Mouse (Mus musculus) heart, adult 9 months (tissue): ENCODE results near the gene Ddx41.
A peak's percentile ranks its signal among the peaks of the same experiment; 100 is the strongest.
"Not testable (repeated sequence)": the region's sequence is repeated elsewhere in the genome, so short reads cannot be mapped to it uniquely, and the experiment has no call there.

Experiments
- DNase-seq, 2 experiments: peaks; one replicate each; pipeline ENCODE4 v3.0.0; 2022; ENCODE audit warnings: low spot score in 2 of 2

The Ddx41 gene

GRCm38 (mm10) chr13:55536194-55537175, at the start of gene Ddx41:
Ddx41 (minus strand) TSS chr13:55536658.
- DNase-seq = peak; percentile 100

- no peak for DNase-seq
These were observed 41.6 kb upstream of the Ddx41 start for GRCm38 (mm10) chr13:55578086-55578485.

- DNase-seq = not testable (repeated sequence)
These were observed 40.4 kb upstream of the Ddx41 start for GRCm38 (mm10) chr13:55576872-55577271.

GRCm38 (mm10) chr13:55575932-55576331, 39.5 kb upstream of the Ddx41 start:
- DNase-seq = no peak

- no peak for DNase-seq
These were observed 37.9 kb upstream of the Ddx41 start for GRCm38 (mm10) chr13:55574321-55574720.

- DNase-seq = no peak
These were observed 37.0 kb upstream of the Ddx41 start, which contains the start of gene Tmed9 for GRCm38 (mm10) chr13:55573432-55573831. Tmed9 (plus strand) TSS chr13:55573732.

GRCm38 (mm10) chr13:55571977-55572376, 35.5 kb upstream of the Ddx41 start:
- DNase-seq = no peak

GRCm38 (mm10) chr13:55571027-55571751, 34.7 kb upstream of the Ddx41 start, which contains the start of gene Fam193b:
Fam193b (minus strand) TSS chr13:55571120.
- DNase-seq = peak; percentile 92 to 93

GRCm38 (mm10) chr13:55570286-55570973, 34.0 kb upstream of the Ddx41 start:
- DNase-seq = peak; percentile 13 to 23

- DNase-seq = peak in 1 of 2 experiments; percentile 16
These were observed 33.3 kb upstream of the Ddx41 start for GRCm38 (mm10) chr13:55569726-55570285.

- not testable (repeated sequence) for DNase-seq
These were observed 32.1 kb upstream of the Ddx41 start for GRCm38 (mm10) chr13:55568524-55568923.

GRCm38 (mm10) chr13:55567949-55568348, 31.5 kb upstream of the Ddx41 start:
- DNase-seq = no peak

GRCm38 (mm10) chr13:55567001-55567400, 30.5 kb upstream of the Ddx41 start:
- no peak for DNase-seq

GRCm38 (mm10) chr13:55563266-55563879, 26.9 kb upstream of the Ddx41 start:
- DNase-seq = no peak

GRCm38 (mm10) chr13:55557499-55557898, 21.0 kb upstream of the Ddx41 start:
- no peak for DNase-seq

- no peak for DNase-seq
These were observed 19.5 kb upstream of the Ddx41 start for GRCm38 (mm10) chr13:55555921-55556320.

- no peak for DNase-seq
These were observed 12.6 kb upstream of the Ddx41 start for GRCm38 (mm10) chr13:55549061-55549460.

- no peak for DNase-seq
These were observed 12.0 kb upstream of the Ddx41 start for GRCm38 (mm10) chr13:55548426-55548825.

GRCm38 (mm10) chr13:55547916-55548315, 11.5 kb upstream of the Ddx41 start:
- DNase-seq = no peak

- no peak for DNase-seq
These were observed 8.3 kb upstream of the Ddx41 start for GRCm38 (mm10) chr13:55544792-55545191.

GRCm38 (mm10) chr13:55543447-55543846, 7.0 kb upstream of the Ddx41 start:
- DNase-seq = no peak
